Mouse (Mus musculus): ENCODE results near the gene Cyp4f17. TPM values are rescaled to one million over a fixed set of nuclear protein-coding genes. Genes with fewer than 3 reads are reported as not detected.

Gene Cyp4f17
- polyA plus RNA-seq (2014; fragmentation: Illumina TruSeq; extraction: RNeasy Lipid Tissue Mini Kit (QIAGEN cat#74804); ENCODE audit: insufficient read depth, low read depth, low replicate concordance), result 2.9 TPM

GRCm38 (mm10) chr17:32505851-32506728, at the start of gene Cyp4f17:
Gene Cyp4f17 (plus strand): TSS chr17:32506050.

GRCm38 (mm10) chr17:32536051-32536866, 30.4 kb downstream of the Cyp4f17 start, which contains the start of gene Cyp4f16:
Gene Cyp4f16 (plus strand): TSS chr17:32536558.

Other genes starting within 250 kb of the Cyp4f17 start
- 17.4 TPM for gene Brd4, start 221.3 kb upstream of the Cyp4f17 start, polyA plus RNA-seq (2014; fragmentation: Illumina TruSeq; extraction: RNeasy Lipid Tissue Mini Kit (QIAGEN cat#74804); ENCODE audit: insufficient read depth, low read depth, low replicate concordance)
- 26.5 TPM for gene Akap8, start 184.8 kb upstream of the Cyp4f17 start, polyA plus RNA-seq (2014; fragmentation: Illumina TruSeq; extraction: RNeasy Lipid Tissue Mini Kit (QIAGEN cat#74804); ENCODE audit: insufficient read depth, low read depth, low replicate concordance)
- 52.8 TPM for gene Akap8l, start 155.4 kb upstream of the Cyp4f17 start, polyA plus RNA-seq (2014; fragmentation: Illumina TruSeq; extraction: RNeasy Lipid Tissue Mini Kit (QIAGEN cat#74804); ENCODE audit: insufficient read depth, low read depth, low replicate concordance)
- gene Wiz, start 116.6 kb upstream of the Cyp4f17 start, polyA plus RNA-seq (2014; fragmentation: Illumina TruSeq; extraction: RNeasy Lipid Tissue Mini Kit (QIAGEN cat#74804); ENCODE audit: insufficient read depth, low read depth, low replicate concordance), result 9.2 TPM
- gene Rasal3, start 102.5 kb upstream of the Cyp4f17 start, polyA plus RNA-seq (2014; fragmentation: Illumina TruSeq; extraction: RNeasy Lipid Tissue Mini Kit (QIAGEN cat#74804); ENCODE audit: insufficient read depth, low read depth, low replicate concordance), result 6.9 TPM
- 1.3 TPM for gene Pglyrp2, start 81.9 kb upstream of the Cyp4f17 start, polyA plus RNA-seq (2014; fragmentation: Illumina TruSeq; extraction: RNeasy Lipid Tissue Mini Kit (QIAGEN cat#74804); ENCODE audit: insufficient read depth, low read depth, low replicate concordance)
- gene Cyp4f39, start 53.3 kb upstream of the Cyp4f17 start, polyA plus RNA-seq (2014; fragmentation: Illumina TruSeq; extraction: RNeasy Lipid Tissue Mini Kit (QIAGEN cat#74804); ENCODE audit: insufficient read depth, low read depth, low replicate concordance), result 3.1 TPM
- gene Cyp4f16, start 30.5 kb downstream of the Cyp4f17 start, polyA plus RNA-seq (2014; fragmentation: Illumina TruSeq; extraction: RNeasy Lipid Tissue Mini Kit (QIAGEN cat#74804); ENCODE audit: insufficient read depth, low read depth, low replicate concordance), result 13.7 TPM
- 0.09 TPM for gene Cyp4f37, start 115.3 kb downstream of the Cyp4f17 start, polyA plus RNA-seq (2014; fragmentation: Illumina TruSeq; extraction: RNeasy Lipid Tissue Mini Kit (QIAGEN cat#74804); ENCODE audit: insufficient read depth, low read depth, low replicate concordance)
- gene Cyp4f40, start 152.8 kb downstream of the Cyp4f17 start, polyA plus RNA-seq (2014; fragmentation: Illumina TruSeq; extraction: RNeasy Lipid Tissue Mini Kit (QIAGEN cat#74804); ENCODE audit: insufficient read depth, low read depth, low replicate concordance), result not detected
- 3.7 TPM for gene Cyp4f15, start 179.6 kb downstream of the Cyp4f17 start, polyA plus RNA-seq (2014; fragmentation: Illumina TruSeq; extraction: RNeasy Lipid Tissue Mini Kit (QIAGEN cat#74804); ENCODE audit: insufficient read depth, low read depth, low replicate concordance)

Data from lung, adult 10 weeks (tissue).